Mouse (Mus musculus): Measurements from ENCODE around the gene Vmn1r4. TPM values are rescaled to one million over a fixed set of nuclear protein-coding genes. Genes with fewer than 3 reads are reported as not detected.

Gene Vmn1r4
- polyA plus RNA-seq, 1 experiment: 0.26 TPM

DNA sequence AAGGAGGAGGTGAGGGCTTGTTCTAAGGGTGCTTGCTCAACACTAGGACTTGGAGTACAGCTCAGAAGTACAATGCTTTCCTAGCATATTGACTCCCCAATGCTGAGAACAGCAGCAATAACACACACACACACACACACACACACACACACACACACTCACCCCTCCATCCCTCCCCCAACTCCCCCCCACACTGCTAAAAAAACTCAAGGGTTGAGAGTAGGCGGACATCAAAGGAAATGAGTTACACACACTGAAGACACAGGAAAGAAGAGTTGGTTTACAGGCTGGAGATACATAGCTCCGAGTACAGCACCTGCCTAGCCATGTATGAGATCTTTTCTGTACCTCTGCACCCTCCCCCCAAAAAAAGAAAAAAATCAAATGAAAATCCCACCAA, 7.5 kb upstream of the Vmn1r4 start:
- no peak for DNase-seq (ENCODE audit: low spot score)

DNA sequence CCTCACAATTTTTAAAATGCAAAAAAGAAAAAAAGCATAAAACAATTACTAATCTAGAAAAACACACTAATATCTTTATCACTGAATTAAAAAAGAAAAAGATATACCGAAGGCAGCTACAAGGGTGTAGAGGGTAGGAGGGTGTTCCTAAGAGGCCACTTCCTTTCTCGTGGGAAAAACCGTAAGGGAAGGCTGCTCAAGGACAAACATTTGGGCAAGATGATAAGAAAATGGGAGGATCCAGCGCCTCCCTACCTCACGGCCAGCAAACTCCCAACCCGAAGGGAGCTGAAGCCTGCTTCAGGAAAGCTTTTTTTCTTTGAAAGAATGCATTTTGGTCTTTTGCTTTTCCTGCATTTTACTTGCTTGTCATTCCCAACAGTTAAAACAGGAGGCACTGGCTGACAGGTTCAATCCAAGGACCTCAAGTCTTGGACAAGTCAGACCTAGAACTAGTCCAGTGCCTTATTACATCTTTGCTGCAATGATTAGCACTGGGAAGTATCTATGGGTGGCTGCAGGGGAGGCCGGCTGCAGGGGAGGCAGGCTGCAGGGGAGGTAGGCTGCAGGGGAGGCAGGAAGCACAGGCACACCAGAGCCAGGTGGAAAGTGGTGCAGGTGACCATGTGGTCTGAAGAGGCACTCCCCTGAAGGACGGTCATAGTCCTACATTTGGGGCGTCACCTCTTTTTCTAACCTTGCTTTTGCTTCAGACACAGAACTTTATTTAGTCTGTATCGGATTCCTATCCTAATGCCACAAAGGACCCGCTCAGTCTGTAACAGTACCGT, 6.0 kb upstream of the Vmn1r4 start:
- no peak for DNase-seq (ENCODE audit: low spot score)

DNA sequence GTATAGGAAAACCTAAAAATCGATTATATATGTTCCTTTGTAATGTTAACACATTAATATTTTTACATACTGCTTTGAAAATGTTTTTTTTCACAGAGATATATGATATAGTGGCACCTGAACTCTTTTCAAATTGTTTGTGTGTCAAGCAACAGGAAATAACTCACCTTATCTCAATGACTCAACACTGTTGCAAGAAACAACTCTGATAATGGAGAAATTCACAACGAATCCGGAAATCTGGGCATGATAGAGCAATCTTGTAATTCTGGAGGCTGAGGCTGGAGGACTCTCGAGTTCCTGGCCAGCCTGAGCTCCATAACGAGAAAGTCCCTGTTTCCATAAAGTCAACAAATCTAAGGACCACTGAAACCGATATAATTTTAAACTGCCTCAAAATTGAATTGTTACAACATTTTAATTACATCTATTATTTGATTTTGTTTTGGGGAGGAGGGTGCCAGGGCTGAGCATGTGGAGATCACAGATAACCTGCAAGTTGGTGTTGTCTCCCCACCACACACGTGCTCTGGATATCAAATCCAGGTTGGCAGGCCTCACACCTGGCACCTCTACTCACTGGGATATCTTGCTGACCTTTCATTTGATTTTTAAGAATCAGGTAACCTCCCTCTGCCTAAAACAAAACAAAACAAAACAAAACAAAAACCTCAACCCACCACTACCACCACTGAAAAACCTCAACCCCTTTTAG, 4.3 kb upstream of the Vmn1r4 start:
- DNase-seq (ENCODE audit: low spot score): no peak

DNA sequence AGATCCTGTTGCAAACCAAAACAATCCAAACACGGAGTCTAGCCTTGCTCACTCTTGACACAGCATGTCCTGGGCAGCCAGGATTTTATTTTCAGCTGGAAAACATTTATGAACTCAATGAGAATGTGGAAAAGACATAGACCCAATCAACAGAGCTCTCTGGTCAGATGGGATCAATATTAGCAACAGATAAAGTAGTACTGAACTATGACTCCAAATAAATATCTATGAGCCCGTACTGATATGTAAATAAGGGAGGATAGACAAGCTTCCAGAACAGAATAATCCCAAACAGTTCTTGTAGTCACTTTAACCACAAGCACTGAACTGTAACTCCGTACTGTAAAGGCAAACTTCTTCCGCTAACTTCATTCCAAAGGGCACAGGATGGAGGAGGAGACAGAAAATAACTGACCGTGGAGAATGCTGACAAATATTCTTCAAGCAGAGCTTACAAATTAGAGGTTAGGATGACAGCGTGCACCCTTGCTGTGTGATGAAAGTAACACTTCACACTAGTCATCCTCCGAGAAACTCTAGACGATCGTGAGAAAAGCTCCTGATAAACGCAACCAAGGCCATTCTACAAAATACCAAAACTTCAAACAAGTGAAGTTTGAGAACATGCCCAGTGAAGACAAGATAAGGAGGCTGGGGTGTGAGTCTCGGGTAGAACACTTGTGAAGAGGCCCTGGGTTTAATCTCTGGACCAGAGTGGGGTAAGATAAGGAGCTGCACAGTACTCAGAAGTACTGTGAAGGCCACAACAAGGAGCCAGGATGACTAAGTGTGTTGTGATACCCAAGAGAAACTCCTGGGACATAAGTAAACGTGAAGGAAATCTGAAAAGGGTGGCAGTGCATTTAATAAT, 3.4 kb upstream of the Vmn1r4 start:
- DNase-seq (ENCODE audit: low spot score): no peak

DNA sequence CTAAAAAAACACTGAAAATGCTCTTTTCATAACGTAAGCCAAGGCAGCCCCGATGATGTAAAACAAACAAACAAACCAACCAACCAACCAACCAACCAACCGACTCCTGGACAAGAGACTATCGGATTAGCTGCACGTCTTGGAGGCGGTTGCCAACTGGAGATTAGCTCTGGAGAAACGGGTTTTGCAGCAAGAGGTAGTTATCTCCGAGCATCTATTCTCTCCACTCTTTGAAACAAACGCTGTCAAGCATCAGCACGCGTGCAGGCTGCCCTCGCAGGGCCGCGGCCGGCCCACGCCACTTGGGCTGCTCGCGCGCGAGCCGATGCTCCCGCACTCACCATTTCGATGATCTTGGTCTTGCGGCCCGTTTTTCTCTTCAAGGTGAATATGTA, 487 bp upstream of the Vmn1r4 start:
- DNase-seq (ENCODE audit: low spot score): no peak

DNA sequence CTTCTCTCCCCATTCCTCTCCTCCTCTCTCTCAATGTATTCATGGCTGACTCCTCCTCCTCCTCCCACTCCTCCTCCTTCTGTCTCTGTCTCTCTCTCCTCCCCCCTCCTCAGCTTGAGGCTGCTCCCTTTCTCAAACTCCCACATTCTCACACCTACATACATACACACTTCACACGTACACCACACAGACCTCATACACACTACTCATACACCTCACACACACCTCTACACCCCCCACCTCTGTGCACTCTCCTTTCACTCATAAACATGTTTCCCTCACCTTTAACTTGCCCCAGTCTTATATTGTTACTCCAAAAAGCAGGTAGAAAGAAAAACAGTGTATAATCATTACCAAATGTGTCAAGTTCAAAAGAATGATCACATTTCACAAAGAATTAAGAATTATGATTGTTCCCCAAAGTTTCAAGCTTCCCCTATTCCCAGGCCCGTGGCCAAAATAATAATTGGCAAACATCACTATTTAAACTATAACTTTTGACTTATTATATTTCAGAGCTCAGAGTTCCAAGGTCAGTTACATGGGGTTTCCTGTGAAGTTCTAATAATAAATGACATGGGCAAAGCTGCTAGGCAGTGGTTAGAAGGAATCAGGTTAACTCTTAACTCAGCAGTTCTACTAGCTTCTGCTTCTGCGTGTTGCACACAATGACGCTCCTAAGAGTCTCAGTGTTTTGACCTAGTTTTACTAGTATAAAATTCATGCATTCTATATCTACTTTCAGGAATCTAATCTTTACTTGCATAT, 8.0 kb downstream of the Vmn1r4 start:
- no peak for DNase-seq (ENCODE audit: low spot score)

DNA sequence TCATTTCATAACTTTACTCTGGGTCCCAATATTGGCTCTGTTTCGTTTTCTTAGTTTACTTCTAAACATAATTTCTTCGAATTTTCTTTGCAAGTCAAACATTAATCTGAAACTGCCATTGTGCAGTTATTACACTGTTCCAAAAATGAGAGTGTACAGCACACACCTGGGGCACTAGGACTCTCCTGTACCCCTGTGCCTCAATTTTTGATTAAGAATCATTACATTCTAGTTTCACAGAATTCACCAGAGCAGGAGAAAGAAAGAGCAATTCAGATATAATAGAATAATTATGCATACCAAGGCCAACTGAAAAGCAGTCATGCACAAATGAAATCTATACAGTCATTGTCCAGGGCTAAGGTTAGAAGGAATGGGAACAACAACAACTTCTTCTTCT, 8.6 kb downstream of the Vmn1r4 start:
- DNase-seq (ENCODE audit: low spot score): no peak

DNA sequence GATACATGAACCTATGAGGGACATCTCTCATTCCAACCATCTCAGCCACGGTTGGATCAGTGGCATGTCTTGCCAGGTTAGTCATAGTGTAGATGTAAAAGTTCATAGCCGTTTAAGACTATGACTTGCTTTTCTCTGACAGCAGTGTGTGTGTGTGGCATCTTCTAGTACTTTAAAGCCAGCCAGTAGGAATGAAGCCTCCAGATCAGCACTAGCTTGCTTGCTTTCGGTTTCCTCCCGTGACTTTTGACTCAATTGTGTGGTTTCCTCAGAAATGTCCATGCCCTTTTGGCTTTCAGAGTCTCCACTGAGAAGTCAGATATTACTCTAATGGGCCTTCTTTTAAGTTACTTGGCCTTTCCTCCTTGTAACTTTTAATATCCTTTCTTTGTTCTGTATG, 10.6 kb downstream of the Vmn1r4 start:
- no peak for DNase-seq (ENCODE audit: low spot score)

DNA sequence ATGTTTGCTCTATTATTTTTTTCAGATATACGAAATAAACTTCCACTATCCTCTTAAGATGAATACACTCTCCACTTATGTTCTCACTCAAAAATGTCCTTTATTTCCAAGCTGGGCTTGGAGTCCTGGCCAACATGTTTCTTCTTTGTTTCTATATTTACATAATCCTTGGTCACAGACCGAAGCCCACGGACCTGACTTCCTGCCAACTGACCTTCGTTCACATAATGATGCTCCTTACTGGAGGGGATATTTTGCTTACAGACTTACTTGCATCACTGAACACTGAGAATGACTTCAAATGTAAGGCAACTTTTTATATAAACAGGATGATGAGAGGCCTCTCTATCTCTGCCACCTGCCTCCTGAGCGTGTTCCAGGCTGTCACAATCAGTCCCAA, 32.6 kb downstream of the Vmn1r4 start:
- no peak for DNase-seq (ENCODE audit: low spot score)

DNA sequence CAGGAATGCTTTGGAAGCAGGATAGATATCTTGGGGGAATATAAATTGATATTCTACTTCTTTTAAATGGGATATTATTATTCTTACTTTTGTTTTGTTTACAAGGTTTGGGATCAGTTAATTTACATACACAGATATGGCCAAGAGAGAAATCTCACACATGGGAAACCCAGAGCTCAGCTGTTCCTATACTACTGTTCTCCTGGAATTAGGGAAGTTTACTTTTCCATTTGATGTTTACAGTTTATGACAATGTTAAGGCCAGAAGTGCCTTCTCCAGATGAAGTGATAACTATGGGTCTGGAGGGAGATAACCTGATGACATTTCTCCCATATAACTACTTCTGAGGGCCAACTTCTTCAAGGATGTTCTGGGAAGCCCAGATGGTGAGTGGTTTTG, 46.2 kb downstream of the Vmn1r4 start, which contains the start of gene Vmn1r5:
Gene Vmn1r5, plus strand, starts transcription at position 301 of the 400 bp plus-strand sequence.
- DNase-seq (ENCODE audit: low spot score): no peak

DNA sequence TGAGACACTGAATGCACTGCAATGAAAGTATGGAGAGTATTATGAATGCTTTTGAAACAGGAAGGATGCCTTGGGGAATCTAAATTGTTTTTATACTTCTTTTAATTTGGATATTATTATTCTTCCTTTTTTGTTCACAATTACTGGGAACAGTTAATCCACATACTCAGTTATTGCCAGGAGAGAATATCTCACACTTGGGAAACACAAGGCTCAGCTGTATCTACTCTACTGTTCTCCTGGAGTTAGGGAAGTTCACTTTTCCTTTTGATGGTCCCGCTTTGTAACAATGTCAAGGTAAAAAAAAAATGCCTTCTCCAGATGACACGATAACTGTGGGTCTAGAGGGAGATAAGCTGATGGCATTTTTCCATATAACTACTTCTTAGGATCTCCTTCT, 73.1 kb downstream of the Vmn1r4 start, which contains the start of gene Vmn1r6:
Gene Vmn1r6, plus strand, starts transcription at position 301 of the 400 bp plus-strand sequence.
- DNase-seq (ENCODE audit: low spot score): no peak

Other genes with a start within 250 kb of the Vmn1r4 start
- 36.3 and 45.1 TPM in 2 replicates for gene Lsm5, start 219.3 kb upstream of the Vmn1r4 start, polyA plus RNA-seq (2012; rRNA removed)
- 10.5 and 10.6 TPM in 2 replicates for gene Avl9, start 209.1 kb upstream of the Vmn1r4 start, polyA plus RNA-seq (2012; rRNA removed)
- gene Kbtbd2, start 126.2 kb upstream of the Vmn1r4 start, polyA plus RNA-seq (2012; rRNA removed): 20.2 and 21.2 TPM in 2 replicates
- 130 and 159 TPM in 2 replicates for gene Fkbp9, start 92.0 kb upstream of the Vmn1r4 start, polyA plus RNA-seq (2012; rRNA removed)
- gene Nt5c3, start 83 bp upstream of the Vmn1r4 start, polyA plus RNA-seq (2012; rRNA removed): 24.3 and 29.7 TPM in 2 replicates
- 0.07 TPM in 1 of 2 replicates, not detected in the other for gene Vmn1r5, start 46.3 kb downstream of the Vmn1r4 start, polyA plus RNA-seq (2012; rRNA removed)
- not detected in 2 replicates for gene Vmn1r6, start 73.2 kb downstream of the Vmn1r4 start, polyA plus RNA-seq (2012; rRNA removed)
- not detected in 2 replicates for gene Vmn1r7, start 101.3 kb downstream of the Vmn1r4 start, polyA plus RNA-seq (2012; rRNA removed)
- gene Vmn1r8, start 108.3 kb downstream of the Vmn1r4 start, polyA plus RNA-seq (2012; rRNA removed): not detected in 2 replicates
- not detected in 2 replicates for gene Vmn1r9, start 142.8 kb downstream of the Vmn1r4 start, polyA plus RNA-seq (2012; rRNA removed)
- gene Vmn1r10, start 185.4 kb downstream of the Vmn1r4 start, polyA plus RNA-seq (2012; rRNA removed): not detected in 2 replicates
- gene Vmn1r11, start 209.4 kb downstream of the Vmn1r4 start, polyA plus RNA-seq (2012; rRNA removed): not detected in 2 replicates
- not detected in 2 replicates for gene Vmn1r12, start 232.9 kb downstream of the Vmn1r4 start, polyA plus RNA-seq (2012; rRNA removed)